Mouse (Mus musculus) ES-Bruce4 (cell line): ENCODE measurements around the gene Kcnk2.

Experiments used
- CTCF ChIP-seq: IDR thresholded peaks from one replicate; pipeline ENCODE4 v1.8.1; 2011; ENCODE audit warnings: low read depth, low read length
- EP300 ChIP-seq: IDR thresholded peaks from 2 replicates; pipeline ENCODE4 v1.6.1; 2011; ENCODE audit warnings: low read depth, low read length; ENCODE audit not compliant: insufficient read depth
- POLR2A ChIP-seq: IDR thresholded peaks from one replicate; pipeline ENCODE4 v1.8.1; 2011; ENCODE audit warnings: low read length; ENCODE audit not compliant: insufficient read depth

GRCm38 (mm10) chr1:189409906-189410305 lies 7.8 kb upstream of the Kcnk2 start:
- TF ChIP-seq POLR2A (no peak), CTCF (no peak), EP300 (no peak)
